Mouse (Mus musculus) bone marrow, adult 2 months (tissue): Measurements from ENCODE around the gene Tmem94. TPM values are rescaled to one million over a fixed set of nuclear protein-coding genes. Genes with fewer than 3 reads are reported as not detected.

Source experiments
- H3K27ac ChIP-seq: fragments of 200-500 bp; 2 replicates; pipeline ENCODE4 v1.5.1; 2012; ENCODE audit warnings: low read depth, mild to moderate bottlenecking, control low read depth, inconsistent platforms, low read length; ENCODE audit not compliant: control insufficient read depth, poor library complexity, insufficient read depth
- H3K4me1 ChIP-seq: fragments of 200-500 bp; 2 replicates; pipeline ENCODE4 v1.6.1; 2011; ENCODE audit warnings: low read length; ENCODE audit not compliant: control insufficient read depth, insufficient read depth
- H3K4me3 ChIP-seq: fragments of 200-500 bp; replicated peaks from 2 replicates; pipeline ENCODE3; 2011; ENCODE audit warnings: mild to moderate bottlenecking, low read depth, low read length, control low read depth; ENCODE audit not compliant: control insufficient read depth
- CTCF ChIP-seq: fragments of 200-500 bp; IDR thresholded peaks from 2 replicates; pipeline ENCODE4 v1.5.1; 2011; ENCODE audit warnings: low read length, control low read depth; ENCODE audit not compliant: control insufficient read depth, insufficient read depth
- POLR2A ChIP-seq: fragments of 200-500 bp; IDR thresholded peaks from 2 replicates; pipeline ENCODE4 v1.6.1; 2011; ENCODE audit warnings: low read depth, mild to moderate bottlenecking, control low read depth, low read length, borderline replicate concordance; ENCODE audit not compliant: control insufficient read depth
- WGBS: fragments of 180-500 bp; shearing (Covaris S2); methylation state at CpG from one replicate; pipeline ENCODE4 v1.1.7; 2018; 5-methylcytosine and 5-hydroxymethylcytosine counted together
- polyA plus RNA-seq: library from polyadenylated mRNA; stranded (reverse); fragments of >200 nt; gene quantifications from 2 replicates; pipeline ENCODE4 v1.2.4, GENCODE M21; 2011; ENCODE audit warnings: low replicate concordance; ENCODE audit not compliant: missing spikeins, insufficient read depth, insufficient read length

Gene Tmem94
- polyA plus RNA-seq, 1 experiment, result 25.5 TPM

GRCm38 (mm10) chr11:115808696-115809310 is 43.6 kb downstream of the Tmem94 start:
- TF ChIP-seq CTCF (no peak), POLR2A (no peak)
- 23% methylated on average over 10 of the region's 10 CpGs for WGBS
- Histone ChIP-seq H3K4me1 (no peaks in the 10 kb centered on the region; the same call in 1 of the 2 replicates), H3K4me3 (no peak overlapping the region), H3K27ac (no peak overlapping the region)

DNA sequence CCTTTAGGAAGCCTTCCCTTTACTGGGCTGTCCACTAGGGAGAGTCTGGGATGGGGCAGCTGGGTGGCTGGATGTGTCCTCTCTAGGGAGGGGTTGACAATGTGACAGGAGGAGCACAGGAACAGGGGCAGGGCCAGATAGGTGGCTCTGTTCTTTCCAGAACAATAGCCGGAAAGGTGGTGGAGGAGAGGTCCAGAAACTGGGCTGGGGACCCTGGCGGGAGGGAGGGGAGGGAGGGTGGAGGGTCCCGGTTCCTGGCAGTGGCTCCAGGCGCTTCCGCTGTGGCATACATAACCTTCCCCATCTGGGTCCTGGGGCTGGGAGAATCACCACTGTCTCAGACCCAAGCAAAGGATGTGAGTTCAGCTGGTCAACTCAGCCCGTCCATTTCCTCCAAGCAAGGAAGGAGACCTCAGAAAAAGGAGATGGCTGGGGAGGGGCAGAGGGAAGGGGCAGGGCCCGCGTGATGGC is 44.1 kb downstream of the Tmem94 start:
- no peaks in the 10 kb centered on the region; the same call in 1 of the 2 replicates for H3K4me1 ChIP-seq
- 68% methylated on average over 8 of the region's 8 CpGs for WGBS
- H3K4me3 ChIP-seq, result no peak overlapping the region
- no peak overlapping the region for H3K27ac ChIP-seq
- TF ChIP-seq POLR2A (no peak), CTCF (no peak)

GRCm38 (mm10) chr11:115810377-115810776 is 45.1 kb downstream of the Tmem94 start:
- H3K27ac ChIP-seq, result no peak overlapping the region
- H3K4me3 ChIP-seq, result no peak overlapping the region
- H3K4me1 ChIP-seq, result no peaks in the 10 kb centered on the region; the same call in 1 of the 2 replicates
- TF ChIP-seq CTCF (no peak), POLR2A (no peak)
- 83% methylated on average over 14 of the region's 14 CpGs for WGBS

- 91% methylated on average over 20 of the region's 20 CpGs for WGBS
- H3K27ac ChIP-seq, result no peak overlapping the region
- H3K4me3 ChIP-seq, result no peak overlapping the region
- TF ChIP-seq POLR2A (no peak), CTCF (no peak)
- H3K4me1 ChIP-seq, result 0 out of 2 replicates have a peak, but pooled peaks cover 2% of the 10 kb centered on the region
These were observed 46.3 kb downstream of the Tmem94 start for GRCm38 (mm10) chr11:115811381-115812093.

GRCm38 (mm10) chr11:115812095-115812494 is 46.9 kb downstream of the Tmem94 start:
- Histone ChIP-seq H3K4me3 (no peak overlapping the region), H3K4me1 (0 out of 2 replicates have a peak, but pooled peaks cover 2% of the 10 kb centered on the region), H3K27ac (no peak overlapping the region)
- TF ChIP-seq POLR2A, result no peak
- 87% methylated on average over 7 of the region's 7 CpGs for WGBS

DNA sequence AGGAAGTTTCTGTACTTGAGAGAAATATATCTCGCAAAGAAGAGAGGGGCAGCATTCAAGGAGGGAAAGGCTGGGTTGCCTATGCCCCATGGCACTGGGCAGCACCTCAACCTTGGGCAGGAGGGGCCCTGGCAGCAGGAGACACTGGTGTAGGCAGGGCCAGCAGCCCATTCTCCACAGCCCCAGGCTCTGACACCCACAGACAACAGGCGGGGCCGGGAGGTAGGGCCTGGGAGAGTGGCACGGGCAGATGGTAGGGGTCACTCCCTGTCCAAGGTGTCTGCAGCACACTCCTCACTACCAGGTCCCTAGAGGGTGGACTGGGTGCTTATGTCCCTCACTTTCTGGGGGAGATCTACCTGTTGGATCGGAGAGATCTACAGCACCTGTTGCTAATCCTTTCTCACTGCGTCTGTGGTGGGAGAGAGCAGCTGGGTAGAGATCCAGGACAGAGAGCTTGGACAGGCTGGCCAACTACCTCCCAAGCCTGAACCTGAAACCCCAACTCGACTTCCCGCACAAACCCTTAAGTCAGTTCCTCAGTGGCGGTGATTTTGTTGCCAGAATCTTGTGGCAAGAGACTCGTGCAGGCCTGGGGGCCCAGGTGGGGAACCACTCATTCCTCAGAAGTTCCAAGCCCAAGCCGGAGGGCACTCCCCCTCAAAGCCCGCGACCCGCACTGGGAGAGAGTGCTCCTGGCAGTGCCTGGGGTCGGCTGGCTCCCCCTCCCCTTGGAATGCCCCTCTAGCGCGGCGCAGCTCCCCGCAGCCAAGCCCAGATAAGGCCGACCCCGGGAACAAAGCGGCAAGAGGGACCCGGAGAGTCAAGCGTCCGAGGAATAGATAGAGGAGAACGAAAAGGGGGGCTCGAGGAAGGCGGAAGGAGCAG is 47.5 kb downstream of the Tmem94 start:
- 11% methylated on average over 28 of the region's 28 CpGs for WGBS
- peak overlapping the region; percentile 63 for H3K4me3 ChIP-seq
- TF ChIP-seq POLR2A (no peak), CTCF (no peak)
- 0 out of 2 replicates have a peak, but pooled peaks cover 2% of the 10 kb centered on the region for H3K4me1 ChIP-seq
- H3K27ac ChIP-seq, result no peak overlapping the region; the same call in 1 of the 2 replicates

- WGBS, result under 1% methylated on average over 44 of the region's 44 CpGs
- Histone ChIP-seq H3K4me3 (peak within 1 kb of the TSS; percentile 83), H3K4me1 (0 out of 2 replicates have a peak, but pooled peaks cover 2% of the 10 kb centered on the region), H3K27ac (peak within 1 kb of the TSS; percentile 64)
- TF ChIP-seq CTCF (peak; percentile 99), POLR2A (no peak; the same call in 1 of the 2 replicates)
These were observed 48.5 kb downstream of the Tmem94 start, which contains the start of gene Caskin2 for GRCm38 (mm10) chr11:115813507-115814296. TSS of gene Caskin2 (minus strand) at chr11:115813639.
